Mouse (Mus musculus): ENCODE measurements around the gene Pfdn4. TPM values are rescaled to one million over a fixed set of nuclear protein-coding genes. Genes with fewer than 3 reads are reported as not detected.

Pfdn4 gene
- polyA plus RNA-seq, 1 experiment = not detected

GRCm38 (mm10) chr2:170535841-170536240, 39.6 kb downstream of the Pfdn4 start:
- H3K27ac ChIP-seq (ENCODE audit: insufficient read depth, low read depth, low read length) = no peak overlapping the region
- H3K4me1 ChIP-seq (ENCODE audit: control insufficient read depth, insufficient read depth, low read length) = peaks cover 9% of the 10 kb centered on the region
- no peak overlapping the region for H3K4me3 ChIP-seq (ENCODE audit: insufficient read depth, low read depth, low read length)
- TF ChIP-seq POLR2A (IDR thresholded peaks at IDR 0.05; ENCODE audit: insufficient read depth, low read depth, low read length) (no peak), CTCF (IDR thresholded peaks at IDR 0.05; ENCODE audit: insufficient read depth, low read depth, low read length) (no peak)

DNA sequence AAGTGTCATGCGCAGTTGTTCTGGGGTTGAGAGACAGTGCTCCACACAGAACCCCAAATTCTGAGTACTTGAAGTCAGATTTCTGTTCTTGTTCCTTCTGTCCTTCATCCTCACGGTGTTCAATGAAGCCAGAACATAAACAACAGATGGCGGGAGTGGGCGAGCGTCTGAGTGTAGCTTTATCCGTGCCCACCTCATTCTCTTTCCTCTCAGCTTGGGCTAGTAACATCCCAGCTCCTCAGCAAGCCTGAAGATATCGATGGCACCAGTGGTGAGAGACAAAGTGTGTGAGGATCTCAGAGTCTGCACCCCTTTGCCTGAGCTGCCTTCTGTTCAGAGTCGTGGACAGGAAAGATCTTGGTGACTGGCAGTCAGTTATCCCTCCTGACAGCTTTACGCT, 43.0 kb downstream of the Pfdn4 start:
- Histone ChIP-seq H3K4me1 (ENCODE audit: control insufficient read depth, insufficient read depth, low read length) (peaks cover 3% of the 10 kb centered on the region), H3K4me3 (ENCODE audit: insufficient read depth, low read depth, low read length) (no peak overlapping the region), H3K27ac (ENCODE audit: insufficient read depth, low read depth, low read length) (no peak overlapping the region)
- TF ChIP-seq POLR2A (IDR thresholded peaks at IDR 0.05; ENCODE audit: insufficient read depth, low read depth, low read length) (no peak), CTCF (IDR thresholded peaks at IDR 0.05; ENCODE audit: insufficient read depth, low read depth, low read length) (no peak; the same call in 1 of the 2 replicates)
- WGBS = 78% methylated on average over 9 of the region's 9 CpGs

DNA sequence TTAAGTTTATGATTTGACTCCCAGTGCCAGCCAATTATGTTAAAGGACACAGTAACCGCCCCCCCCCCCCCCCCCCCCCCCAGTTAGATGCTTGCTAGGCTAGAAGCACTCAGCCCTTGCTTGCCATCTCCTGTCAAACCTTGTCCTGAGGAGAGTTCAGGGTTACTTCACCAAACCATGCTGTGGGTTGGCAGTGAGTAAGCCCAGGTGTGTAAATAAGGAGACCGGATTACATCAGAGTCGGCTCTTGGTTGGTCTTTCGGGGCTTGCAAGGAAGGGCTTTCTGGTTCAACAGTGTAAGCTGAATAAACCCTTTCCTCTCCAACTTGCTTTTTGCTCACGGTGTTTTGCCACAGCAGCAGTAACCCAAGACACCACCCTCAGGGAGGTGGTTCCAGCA, 47.4 kb downstream of the Pfdn4 start:
- WGBS = 91% methylated on average over 5 of the region's 5 CpGs
- no peak overlapping the region for H3K4me3 ChIP-seq (ENCODE audit: insufficient read depth, low read depth, low read length)
- TF ChIP-seq POLR2A (IDR thresholded peaks at IDR 0.05; ENCODE audit: insufficient read depth, low read depth, low read length) (no peak), CTCF (IDR thresholded peaks at IDR 0.05; ENCODE audit: insufficient read depth, low read depth, low read length) (no peak)
- no peak overlapping the region for H3K27ac ChIP-seq (ENCODE audit: insufficient read depth, low read depth, low read length)
- peaks cover 2% of the 10 kb centered on the region; the same call in 1 of the 2 replicates for H3K4me1 ChIP-seq (ENCODE audit: control insufficient read depth, insufficient read depth, low read length)

GRCm38 (mm10) chr2:170544159-170544558, 47.9 kb downstream of the Pfdn4 start:
- 27% methylated on average over 3 of the region's 3 CpGs for WGBS
- Histone ChIP-seq H3K4me1 (ENCODE audit: control insufficient read depth, insufficient read depth, low read length) (peaks cover 2% of the 10 kb centered on the region; the same call in 1 of the 2 replicates), H3K27ac (ENCODE audit: insufficient read depth, low read depth, low read length) (no peak overlapping the region), H3K4me3 (ENCODE audit: insufficient read depth, low read depth, low read length) (no peak overlapping the region)
- TF ChIP-seq POLR2A (IDR thresholded peaks at IDR 0.05; ENCODE audit: insufficient read depth, low read depth, low read length) (no peak), CTCF (IDR thresholded peaks at IDR 0.05; ENCODE audit: insufficient read depth, low read depth, low read length) (no peak)

DNA sequence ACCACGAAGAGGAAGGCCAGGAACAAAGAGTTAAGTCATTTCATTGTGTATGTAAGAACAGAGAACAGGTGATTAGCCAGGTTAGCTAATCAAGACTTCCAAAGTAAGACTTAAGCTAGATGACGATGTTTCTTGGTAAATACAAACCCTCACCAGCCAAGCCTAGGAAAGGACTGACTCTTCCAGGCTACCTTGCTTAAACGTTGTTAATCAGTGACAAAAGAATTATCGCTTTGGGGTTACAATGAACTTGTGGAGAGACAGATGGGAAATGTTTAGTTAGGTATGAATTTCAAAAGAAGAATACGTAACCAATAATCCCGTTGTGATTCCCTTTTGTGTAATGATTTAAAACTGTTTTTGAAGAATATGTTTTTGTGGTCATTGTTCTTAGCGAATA, 48.7 kb downstream of the Pfdn4 start:
- no peak for TF ChIP-seq CTCF (IDR thresholded peaks at IDR 0.05; ENCODE audit: insufficient read depth, low read depth, low read length)
- TF ChIP-seq POLR2A (IDR thresholded peaks at IDR 0.05; ENCODE audit: insufficient read depth, low read depth, low read length) = no peak
- Histone ChIP-seq H3K4me3 (ENCODE audit: insufficient read depth, low read depth, low read length) (no peak overlapping the region), H3K4me1 (ENCODE audit: control insufficient read depth, insufficient read depth, low read length) (peaks cover 2% of the 10 kb centered on the region; the same call in 1 of the 2 replicates), H3K27ac (ENCODE audit: insufficient read depth, low read depth, low read length) (no peak overlapping the region)
- 94% methylated on average over 7 of the region's 7 CpGs for WGBS

GRCm38 (mm10) chr2:170545745-170546144, 49.5 kb downstream of the Pfdn4 start:
- Histone ChIP-seq H3K4me1 (ENCODE audit: control insufficient read depth, insufficient read depth, low read length) (peaks cover 5% of the 10 kb centered on the region; the same call in 1 of the 2 replicates), H3K4me3 (ENCODE audit: insufficient read depth, low read depth, low read length) (no peak overlapping the region), H3K27ac (ENCODE audit: insufficient read depth, low read depth, low read length) (no peak overlapping the region)
- 81% methylated on average over 4 of the region's 4 CpGs for WGBS
- no peak for TF ChIP-seq POLR2A (IDR thresholded peaks at IDR 0.05; ENCODE audit: insufficient read depth, low read depth, low read length)
- no peak for TF ChIP-seq CTCF (IDR thresholded peaks at IDR 0.05; ENCODE audit: insufficient read depth, low read depth, low read length)

- 72% methylated on average over 6 of the region's 6 CpGs for WGBS
- TF ChIP-seq CTCF (IDR thresholded peaks at IDR 0.05; ENCODE audit: insufficient read depth, low read depth, low read length) = no peak
- no peak for TF ChIP-seq POLR2A (IDR thresholded peaks at IDR 0.05; ENCODE audit: insufficient read depth, low read depth, low read length)
- no peak overlapping the region for H3K4me3 ChIP-seq (ENCODE audit: insufficient read depth, low read depth, low read length)
- H3K4me1 ChIP-seq (ENCODE audit: control insufficient read depth, insufficient read depth, low read length) = peaks cover 10% of the 10 kb centered on the region
- no peak overlapping the region for H3K27ac ChIP-seq (ENCODE audit: insufficient read depth, low read depth, low read length)
These were observed 51.3 kb downstream of the Pfdn4 start for GRCm38 (mm10) chr2:170547526-170547925.

DNA sequence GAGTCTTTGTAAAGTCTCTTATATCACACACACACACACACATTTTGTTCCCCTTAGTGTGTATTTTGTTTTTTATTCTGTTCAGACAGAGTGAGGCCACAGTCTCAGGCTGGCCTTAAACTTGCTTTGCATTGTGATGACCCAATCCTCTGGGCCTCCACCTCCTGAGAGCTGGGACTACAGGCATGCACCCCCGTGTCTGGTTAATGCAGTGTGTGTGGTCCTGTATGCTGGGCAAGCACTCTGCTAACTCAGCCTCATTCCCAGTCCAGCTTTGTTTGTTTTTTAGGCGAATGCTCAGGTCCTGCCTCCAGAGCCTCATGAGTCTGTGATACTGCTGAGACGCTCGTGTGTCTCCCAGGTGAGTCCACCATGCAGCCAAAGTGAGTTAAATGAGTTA, 51.8 kb downstream of the Pfdn4 start:
- no peak overlapping the region for H3K4me3 ChIP-seq (ENCODE audit: insufficient read depth, low read depth, low read length)
- TF ChIP-seq CTCF (IDR thresholded peaks at IDR 0.05; ENCODE audit: insufficient read depth, low read depth, low read length) (no peak), POLR2A (IDR thresholded peaks at IDR 0.05; ENCODE audit: insufficient read depth, low read depth, low read length) (no peak)
- no peak overlapping the region for H3K27ac ChIP-seq (ENCODE audit: insufficient read depth, low read depth, low read length)
- WGBS = 79% methylated on average over 4 of the region's 4 CpGs
- peaks cover 12% of the 10 kb centered on the region for H3K4me1 ChIP-seq (ENCODE audit: control insufficient read depth, insufficient read depth, low read length)

DNA sequence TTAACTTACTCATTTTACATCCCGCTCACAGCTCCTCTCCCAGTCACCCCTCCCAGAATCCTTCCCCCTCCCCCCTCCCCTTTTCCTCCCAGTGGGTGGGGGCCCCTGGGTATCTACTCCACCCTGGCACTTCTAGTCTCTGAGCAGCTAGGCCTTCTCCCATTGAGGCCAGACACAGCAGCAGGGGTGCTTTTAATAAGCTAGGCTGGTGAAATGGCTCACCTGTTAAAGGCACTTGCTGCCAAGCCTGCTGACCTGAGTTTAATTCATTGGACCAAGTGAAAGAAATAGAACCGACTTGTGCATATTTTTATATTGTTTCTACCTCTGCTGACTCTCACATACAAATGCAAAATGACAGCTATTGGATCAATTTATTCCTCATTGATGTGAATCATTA, 52.9 kb downstream of the Pfdn4 start:
- Histone ChIP-seq H3K4me1 (ENCODE audit: control insufficient read depth, insufficient read depth, low read length) (peaks cover 12% of the 10 kb centered on the region), H3K4me3 (ENCODE audit: insufficient read depth, low read depth, low read length) (no peak overlapping the region), H3K27ac (ENCODE audit: insufficient read depth, low read depth, low read length) (no peak overlapping the region)
- WGBS = 70% methylated on average over 2 of the region's 2 CpGs
- no peak for TF ChIP-seq POLR2A (IDR thresholded peaks at IDR 0.05; ENCODE audit: insufficient read depth, low read depth, low read length)
- no peak for TF ChIP-seq CTCF (IDR thresholded peaks at IDR 0.05; ENCODE audit: insufficient read depth, low read depth, low read length)

DNA sequence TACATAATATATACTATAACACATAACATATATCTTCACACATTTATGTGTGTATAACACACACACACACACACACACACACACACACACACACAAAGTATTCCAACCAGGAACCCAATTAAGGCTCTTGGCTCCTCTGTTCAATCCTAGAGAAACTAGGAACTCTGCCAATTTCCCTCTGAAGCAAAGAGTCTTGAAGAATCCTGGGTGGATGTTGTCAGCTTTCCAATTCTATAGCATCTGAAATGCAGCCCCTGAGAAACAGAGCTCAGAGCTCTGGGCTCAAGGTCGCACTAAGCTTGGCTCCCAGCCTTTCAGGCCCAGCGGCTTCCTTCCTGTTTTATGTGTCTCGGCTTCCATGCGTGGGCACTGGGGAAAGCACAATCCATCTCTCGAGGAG, 54.0 kb downstream of the Pfdn4 start:
- Histone ChIP-seq H3K4me1 (ENCODE audit: control insufficient read depth, insufficient read depth, low read length) (peaks cover 10% of the 10 kb centered on the region), H3K27ac (ENCODE audit: insufficient read depth, low read depth, low read length) (no peak overlapping the region), H3K4me3 (ENCODE audit: insufficient read depth, low read depth, low read length) (no peak overlapping the region)
- WGBS = 10% methylated on average over 5 of the region's 5 CpGs
- TF ChIP-seq POLR2A (IDR thresholded peaks at IDR 0.05; ENCODE audit: insufficient read depth, low read depth, low read length) (no peak), CTCF (IDR thresholded peaks at IDR 0.05; ENCODE audit: insufficient read depth, low read depth, low read length) (no peak)

All from olfactory bulb, adult 2 months (tissue).